Mouse (Mus musculus): ENCODE results near the gene Tut1.
"Not testable (repeated sequence)": the region's sequence is repeated elsewhere in the genome, so short reads cannot be mapped to it uniquely, and the experiment has no call there.

Gene Tut1

GRCm38 (mm10) chr19:8984255-8984868 is 30.7 kb downstream of the Tut1 start:
- DNase-seq = no peak

GRCm38 (mm10) chr19:8985891-8986290 is 32.2 kb downstream of the Tut1 start:
- no peak for DNase-seq

GRCm38 (mm10) chr19:8987816-8988215 is 34.2 kb downstream of the Tut1 start:
- DNase-seq = no peak

- no peak for DNase-seq
Measured at GRCm38 (mm10) chr19:8988346-8989065, 34.9 kb downstream of the Tut1 start.

GRCm38 (mm10) chr19:8989066-8989566 is 35.5 kb downstream of the Tut1 start, which contains the start of gene Ahnak:
Ahnak (plus strand) TSS chr19:8989284.
- no peak for DNase-seq

GRCm38 (mm10) chr19:8989567-8990431 is 36.2 kb downstream of the Tut1 start:
- DNase-seq = no peak

- DNase-seq = no peak
Measured at GRCm38 (mm10) chr19:8990432-8991102, 36.9 kb downstream of the Tut1 start.

- no peak for DNase-seq
Measured at GRCm38 (mm10) chr19:8991245-8991870, 37.7 kb downstream of the Tut1 start.

GRCm38 (mm10) chr19:8991871-8992735 is 38.5 kb downstream of the Tut1 start:
- no peak for DNase-seq

GRCm38 (mm10) chr19:8992769-8993624 is 39.4 kb downstream of the Tut1 start:
- DNase-seq = peak; percentile 70

GRCm38 (mm10) chr19:8993625-8993912 is 39.9 kb downstream of the Tut1 start:
- no peak for DNase-seq

GRCm38 (mm10) chr19:8994813-8995607 is 41.4 kb downstream of the Tut1 start:
- no peak for DNase-seq

GRCm38 (mm10) chr19:8996601-8997000 is 43.0 kb downstream of the Tut1 start:
- DNase-seq = no peak

- DNase-seq = peak; percentile 74
Measured at GRCm38 (mm10) chr19:8997546-8997945, 43.9 kb downstream of the Tut1 start.

GRCm38 (mm10) chr19:8998546-8998945 is 44.9 kb downstream of the Tut1 start:
- no peak for DNase-seq

- DNase-seq = no peak
Measured at GRCm38 (mm10) chr19:8999223-8999622, 45.6 kb downstream of the Tut1 start.

GRCm38 (mm10) chr19:9006915-9007314 is 53.3 kb downstream of the Tut1 start:
- not testable (repeated sequence) for DNase-seq
